Mouse (Mus musculus) forebrain, embryonic 12.5 days (tissue): Measurements from ENCODE around the gene Bicd2. TPM values are rescaled to one million over a fixed set of nuclear protein-coding genes. Genes with fewer than 3 reads are reported as not detected.

Experiments
- ATAC-seq: fragments of 200-750 bp; cut with Nextera tagmentation; 2 replicates; pipeline ENCODE4 v1.8.0; 2017; ENCODE audit warnings: moderate TSS enrichment; ENCODE audit not compliant: low FRiP score
- H3K27ac ChIP-seq: fragments of 300-500 bp; sonication (generic); 2 replicates; pipeline ENCODE4 v1.5.1; 2016; ENCODE audit warnings: mild to moderate bottlenecking
- H3K27me3 ChIP-seq: fragments of 300-500 bp; sonication (generic); 2 replicates; pipeline ENCODE4 v1.6.1; 2016; ENCODE audit warnings: mild to moderate bottlenecking
- H3K36me3 ChIP-seq: fragments of 300-500 bp; sonication (generic); replicated peaks from 2 replicates; pipeline ENCODE4 v1.6.1; 2016; ENCODE audit warnings: mild to moderate bottlenecking
- H3K4me1 ChIP-seq: fragments of 300-500 bp; sonication (generic); 2 replicates; pipeline ENCODE4 v1.6.1; 2016
- H3K4me2 ChIP-seq: fragments of 300-500 bp; sonication (generic); 2 replicates; pipeline ENCODE4 v1.6.1; 2016; ENCODE audit warnings: mild to moderate bottlenecking, moderate library complexity
- H3K4me3 ChIP-seq: fragments of 300-500 bp; sonication (generic); replicated peaks from 2 replicates; pipeline ENCODE4 v1.5.1; 2016; ENCODE audit warnings: mild to moderate bottlenecking
- H3K9ac ChIP-seq: fragments of 300-500 bp; sonication (generic); 2 replicates; pipeline ENCODE4 v1.6.1; 2016; ENCODE audit warnings: mild to moderate bottlenecking
- H3K9me3 ChIP-seq: fragments of 300-500 bp; sonication (generic); 2 replicates; pipeline ENCODE4 v1.6.1; 2016
- WGBS: fragments of 180-500 bp; shearing (Covaris S2); methylation state at CpG from one replicate; pipeline ENCODE4 v1.1.7; 2016; 5-methylcytosine and 5-hydroxymethylcytosine counted together
- polyA plus RNA-seq: library from polyadenylated mRNA; unstranded; fragments of >200 nt; fragmentation: Nextera tagmentation; extraction: Ambion mirVana; gene quantifications from 2 replicates; pipeline ENCODE4 v1.2.1, GENCODE M21; 2016

The Bicd2 gene
- polyA plus RNA-seq, 1 experiment from 2014 or later: 39.1 TPM

DNA sequence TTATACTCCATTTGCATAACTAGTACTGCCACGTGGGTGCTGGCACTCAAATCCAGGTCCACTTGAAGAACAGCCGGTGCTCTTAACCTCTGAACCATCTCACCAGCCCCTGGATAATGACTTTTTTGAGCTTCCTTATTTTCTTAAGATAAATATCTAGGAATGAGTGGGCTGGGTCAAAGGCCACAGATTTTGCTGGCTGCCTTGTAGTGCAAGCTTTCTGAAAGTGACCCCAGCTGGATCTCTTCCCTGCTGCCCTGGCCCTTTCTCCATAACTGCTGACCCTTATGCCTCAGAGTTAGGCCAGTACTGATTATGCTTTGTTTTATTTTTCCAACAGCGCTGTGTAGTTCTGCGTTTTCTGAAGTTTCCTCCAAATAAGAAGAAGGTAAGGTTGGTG is 89.1 kb downstream of the Bicd2 start:
- Histone ChIP-seq H3K4me2 (no peak overlapping the region), H3K27me3 (no peaks in the 10 kb centered on the region), H3K4me1 (0 out of 2 replicates have a peak, but pooled peaks cover 4% of the 10 kb centered on the region), H3K27ac (no peak overlapping the region), H3K9me3 (no peaks in the 10 kb centered on the region), H3K9ac (no peak overlapping the region), H3K4me3 (no peak overlapping the region), H3K36me3 (peaks cover 18% of the 10 kb centered on the region)
- 81% methylated on average over 4 of the region's 4 CpGs for WGBS
- no peak for ATAC-seq

DNA sequence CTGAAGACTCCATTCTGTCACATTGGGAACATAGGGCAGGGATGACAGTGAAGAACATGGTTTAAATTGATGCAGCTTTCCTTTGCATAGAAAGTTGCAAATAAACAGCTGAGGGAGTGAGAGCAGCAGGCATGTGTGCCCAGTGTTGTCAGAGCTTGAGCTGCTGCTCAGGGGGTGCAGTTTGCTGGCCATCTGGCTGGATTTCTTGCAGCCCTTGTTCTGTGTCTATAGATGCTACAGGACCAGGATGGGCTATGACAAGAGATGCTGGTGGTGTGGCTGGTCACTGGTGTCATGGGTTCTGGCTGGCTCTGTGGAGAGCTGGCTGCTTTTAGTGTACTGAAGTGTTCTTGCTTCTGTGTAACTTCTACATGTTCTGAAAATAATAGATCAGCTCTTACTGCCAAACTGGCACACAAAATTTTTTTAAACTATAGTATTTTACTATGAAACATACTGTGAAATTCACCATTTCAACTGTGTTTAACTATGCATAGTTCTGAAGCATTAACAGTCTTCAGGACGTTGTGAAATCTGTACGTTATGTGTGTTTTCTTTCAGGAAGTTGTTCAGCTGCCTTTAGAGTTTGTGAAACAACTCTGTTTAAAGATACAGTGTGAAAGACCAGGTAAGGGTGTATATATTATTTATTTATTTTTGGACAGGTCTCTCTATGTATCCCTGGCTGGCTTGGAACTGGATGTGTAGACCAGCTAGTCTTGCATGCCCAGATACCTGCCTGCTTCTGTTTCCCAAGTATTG is 92.1 kb downstream of the Bicd2 start:
- Histone ChIP-seq H3K4me1 (no peaks in the 10 kb centered on the region), H3K27ac (no peak overlapping the region), H3K4me3 (no peak overlapping the region), H3K36me3 (peaks cover 41% of the 10 kb centered on the region), H3K4me2 (no peak overlapping the region), H3K9me3 (no peaks in the 10 kb centered on the region), H3K9ac (no peak overlapping the region), H3K27me3 (no peaks in the 10 kb centered on the region)
- 93% methylated on average over 2 of the region's 2 CpGs for WGBS
- no peak for ATAC-seq

GRCm38 (mm10) chr13:49435745-49436144 is 94.4 kb downstream of the Bicd2 start:
- no peaks in the 10 kb centered on the region for H3K27me3 ChIP-seq
- H3K27ac ChIP-seq: no peak overlapping the region
- no peak overlapping the region for H3K4me3 ChIP-seq
- ATAC-seq: no peak
- no peaks in the 10 kb centered on the region for H3K4me1 ChIP-seq
- H3K36me3 ChIP-seq: peaks cover 44% of the 10 kb centered on the region
- no peaks in the 10 kb centered on the region for H3K9me3 ChIP-seq
- WGBS: 93% methylated on average over 1 of the region's 1 CpGs
- H3K9ac ChIP-seq: no peak overlapping the region
- H3K4me2 ChIP-seq: no peak overlapping the region

- no peak overlapping the region for H3K4me2 ChIP-seq
- H3K27me3 ChIP-seq: no peaks in the 10 kb centered on the region
- H3K4me3 ChIP-seq: no peak overlapping the region
- H3K9me3 ChIP-seq: no peaks in the 10 kb centered on the region
- ATAC-seq: no peak
- H3K27ac ChIP-seq: no peak overlapping the region
- 88% methylated on average over 4 of the region's 4 CpGs for WGBS
- peaks cover 44% of the 10 kb centered on the region for H3K36me3 ChIP-seq
- H3K4me1 ChIP-seq: no peaks in the 10 kb centered on the region
- H3K9ac ChIP-seq: no peak overlapping the region
Measured at GRCm38 (mm10) chr13:49436170-49436569, 94.8 kb downstream of the Bicd2 start.

Other genes starting within 250 kb of the Bicd2 start
- 11.4 and 13.7 TPM in 2 replicates for gene Wnk2, start 193.6 kb upstream of the Bicd2 start, polyA plus RNA-seq
- 14.3 and 16.9 TPM in 2 replicates for gene Ninj1, start 154.1 kb upstream of the Bicd2 start, polyA plus RNA-seq
- gene Card19, start 125.5 kb upstream of the Bicd2 start, polyA plus RNA-seq: 15.3 and 17.2 TPM in 2 replicates
- gene Susd3, start 92.9 kb upstream of the Bicd2 start, polyA plus RNA-seq: 0.69 and 0.84 TPM in 2 replicates
- 1.7 and 2.5 TPM in 2 replicates for gene Fgd3, start 21.3 kb upstream of the Bicd2 start, polyA plus RNA-seq
- gene Ippk, start 79.7 kb downstream of the Bicd2 start, polyA plus RNA-seq: 15.2 and 15.6 TPM in 2 replicates
- gene Tes3-ps, start 151.7 kb downstream of the Bicd2 start, polyA plus RNA-seq: 0.97 and 1.5 TPM in 2 replicates
- gene Ecm2, start 163.2 kb downstream of the Bicd2 start, polyA plus RNA-seq: 0.58 and 0.84 TPM in 2 replicates
- gene Aspn, start 202.9 kb downstream of the Bicd2 start, polyA plus RNA-seq: 2.6 and 2.8 TPM in 2 replicates
- 0.56 and 1.0 TPM in 2 replicates for gene Omd, start 240.9 kb downstream of the Bicd2 start, polyA plus RNA-seq